Mouse (Mus musculus): Measurements from ENCODE around the gene Bloc1s2. TPM values are rescaled to one million over a fixed set of nuclear protein-coding genes. Genes with fewer than 3 reads are reported as not detected.

The Bloc1s2 gene
- polyA plus RNA-seq (2016; fragmentation: Nextera tagmentation; extraction: Ambion mirVana) = 105 and 113 TPM in 2 replicates

GRCm38 (mm10) chr19:44145702-44146567 is at the start of gene Bloc1s2:
TSS of gene Bloc1s2 (minus strand) at chr19:44146446.
- WGBS = 5% methylated on average over 46 of the region's 46 CpGs
- peaks cover 4% of the 10 kb centered on the region; the same call in 1 of the 2 replicates for H3K27me3 ChIP-seq (ENCODE audit: low read depth, poor library complexity, severe bottlenecking)

DNA sequence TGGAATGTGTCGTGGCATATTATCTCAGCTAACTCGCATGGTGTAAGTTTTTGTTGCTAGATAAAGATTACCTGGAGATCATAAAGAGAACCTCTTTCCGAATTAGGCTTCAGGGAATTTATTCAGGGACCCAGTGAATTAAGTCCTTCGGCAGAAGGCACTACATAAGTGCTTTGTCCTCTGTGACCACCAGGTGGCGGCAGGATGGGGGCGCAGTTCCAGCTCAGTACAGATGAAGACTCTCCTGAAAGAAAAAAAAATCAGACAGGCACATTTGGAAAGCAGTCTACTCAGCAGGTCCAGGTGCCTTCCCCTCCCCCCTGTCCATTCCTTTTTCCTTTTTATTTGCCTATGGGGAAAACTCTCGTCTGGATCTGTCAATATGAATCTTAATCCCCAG is 48.9 kb upstream of the Bloc1s2 start:
- H3K4me3 ChIP-seq = no peak overlapping the region

More at GRCm38 (mm10) chr19:44145702-44146567, at the start of gene Bloc1s2:
- no peaks in the 10 kb centered on the region for H3K9me3 ChIP-seq (replicated peaks)
- H3K4me3 ChIP-seq = peak within 1 kb of the TSS; percentile 83
- peaks cover 41% of the 10 kb centered on the region for H3K36me3 ChIP-seq
- peak; percentile 89 for DNase-seq (ENCODE audit: low spot score)
- peaks cover 16% of the 10 kb centered on the region for H3K4me1 ChIP-seq
- peak within 1 kb of the TSS; percentile 87 for H3K27ac ChIP-seq

DNA sequence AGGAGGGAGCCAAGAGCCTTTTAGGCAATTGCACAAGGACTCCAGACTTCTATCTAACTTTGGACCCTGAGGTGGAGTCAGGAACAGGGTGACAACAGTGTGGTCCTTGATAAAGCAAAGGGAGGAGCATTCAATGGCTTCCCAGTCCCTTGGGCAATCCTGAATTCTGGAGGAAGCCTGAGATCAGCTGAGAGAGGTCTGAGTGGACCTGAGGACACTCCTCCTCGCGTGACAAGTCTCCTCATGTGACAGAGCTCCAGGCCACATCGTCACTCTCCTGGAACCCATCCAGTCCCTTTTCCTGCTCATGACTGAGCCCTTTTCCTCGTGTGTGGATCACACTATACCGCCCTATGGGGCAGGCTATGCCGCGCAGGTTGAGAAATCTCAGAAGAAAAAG is 47.7 kb upstream of the Bloc1s2 start:
- H3K27ac ChIP-seq = no peak overlapping the region
- H3K36me3 ChIP-seq = no peaks in the 10 kb centered on the region
- 82% methylated on average over 7 of the region's 7 CpGs for WGBS
- no peaks in the 10 kb centered on the region for H3K4me1 ChIP-seq
- no peaks in the 10 kb centered on the region for H3K9me3 ChIP-seq (replicated peaks)
- no peak for DNase-seq (ENCODE audit: low spot score)
- no peaks in the 10 kb centered on the region for H3K27me3 ChIP-seq (ENCODE audit: low read depth, poor library complexity, severe bottlenecking)
- no peak overlapping the region for H3K4me3 ChIP-seq

More for the DNA sequence above, 48.9 kb upstream of the Bloc1s2 start:
- DNase-seq (ENCODE audit: low spot score) = peak; percentile 73
- H3K36me3 ChIP-seq = no peaks in the 10 kb centered on the region
- H3K4me1 ChIP-seq = no peaks in the 10 kb centered on the region
- no peak overlapping the region for H3K27ac ChIP-seq
- H3K9me3 ChIP-seq (replicated peaks) = no peaks in the 10 kb centered on the region
- WGBS = 24% methylated on average over 7 of the region's 7 CpGs
- H3K27me3 ChIP-seq (ENCODE audit: low read depth, poor library complexity, severe bottlenecking) = no peaks in the 10 kb centered on the region

DNA sequence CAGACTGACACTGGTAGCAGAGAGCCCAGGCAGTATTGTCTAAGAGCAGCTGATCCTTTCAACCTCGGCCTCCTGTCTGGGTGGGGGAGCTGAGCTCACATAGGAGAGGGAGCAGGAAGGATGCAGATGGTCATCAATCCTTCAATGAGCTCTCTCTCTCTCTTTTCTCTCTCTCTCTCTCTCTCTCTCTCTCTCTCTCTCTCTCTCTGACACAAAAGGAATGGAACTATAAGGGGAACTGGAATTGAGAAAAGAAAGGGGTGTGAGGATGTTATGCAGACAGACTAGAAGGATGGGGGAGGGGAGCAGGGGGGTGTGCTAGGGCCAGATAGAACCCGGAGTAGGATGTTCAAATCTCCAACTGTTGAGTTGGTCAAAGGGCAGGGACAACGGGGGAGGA is 46.1 kb upstream of the Bloc1s2 start, which contains the start of gene Pkd2l1:
TSS of gene Pkd2l1 (minus strand) at position 101 of the 400 bp plus-strand sequence.
- Histone ChIP-seq H3K4me1 (no peaks in the 10 kb centered on the region), H3K9me3 (replicated peaks) (no peaks in the 10 kb centered on the region), H3K36me3 (no peaks in the 10 kb centered on the region), H3K27ac (no peak within 1 kb of the TSS), H3K27me3 (ENCODE audit: low read depth, poor library complexity, severe bottlenecking) (no peaks in the 10 kb centered on the region), H3K4me3 (no peak within 1 kb of the TSS)
- DNase-seq (ENCODE audit: low spot score) = no peak
- 64% methylated on average over 3 of the region's 3 CpGs for WGBS

- Histone ChIP-seq H3K36me3 (no peaks in the 10 kb centered on the region), H3K9me3 (replicated peaks) (no peaks in the 10 kb centered on the region), H3K27me3 (ENCODE audit: low read depth, poor library complexity, severe bottlenecking) (no peaks in the 10 kb centered on the region), H3K4me1 (no peaks in the 10 kb centered on the region), H3K4me3 (no peak overlapping the region), H3K27ac (no peak overlapping the region)
- no peak for DNase-seq (ENCODE audit: low spot score)
- WGBS = 88% methylated on average over 4 of the region's 4 CpGs
Measured at GRCm38 (mm10) chr19:44189056-44189455, 42.8 kb upstream of the Bloc1s2 start.

DNA sequence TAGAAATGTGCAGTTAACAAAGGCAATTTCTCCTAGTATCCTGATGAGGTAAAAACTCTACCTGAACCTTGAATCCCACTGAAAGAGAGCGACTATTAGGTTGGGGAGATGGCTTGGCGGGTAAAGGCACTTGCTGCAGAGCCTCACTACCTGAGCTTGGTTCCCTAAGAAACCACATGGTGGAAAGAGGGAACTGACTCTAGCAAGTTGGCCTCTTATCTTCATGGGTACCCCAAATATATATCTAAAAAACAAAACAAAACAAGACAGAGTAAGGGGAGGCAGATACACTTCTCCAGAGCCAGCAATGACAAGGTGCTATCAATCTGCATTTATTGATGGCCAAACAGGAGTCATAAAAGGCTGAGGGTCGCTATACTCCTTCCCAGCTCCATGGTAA is 37.7 kb upstream of the Bloc1s2 start:
- Histone ChIP-seq H3K27ac (no peak overlapping the region), H3K4me1 (0 out of 2 replicates have a peak, but pooled peaks cover 3% of the 10 kb centered on the region), H3K4me3 (no peak overlapping the region), H3K36me3 (no peaks in the 10 kb centered on the region), H3K27me3 (ENCODE audit: low read depth, poor library complexity, severe bottlenecking) (no peaks in the 10 kb centered on the region), H3K9me3 (replicated peaks) (no peaks in the 10 kb centered on the region)
- no peak for DNase-seq (ENCODE audit: low spot score)
- WGBS = 70% methylated on average over 3 of the region's 3 CpGs

GRCm38 (mm10) chr19:44180502-44180901 is 34.3 kb upstream of the Bloc1s2 start:
- Histone ChIP-seq H3K4me3 (no peak overlapping the region), H3K4me1 (0 out of 2 replicates have a peak, but pooled peaks cover 3% of the 10 kb centered on the region), H3K27ac (no peak overlapping the region), H3K36me3 (no peaks in the 10 kb centered on the region), H3K9me3 (replicated peaks) (no peaks in the 10 kb centered on the region), H3K27me3 (ENCODE audit: low read depth, poor library complexity, severe bottlenecking) (no peaks in the 10 kb centered on the region)
- WGBS = 89% methylated on average over 1 of the region's 1 CpGs
- no peak for DNase-seq (ENCODE audit: low spot score)

- no peak overlapping the region for H3K27ac ChIP-seq
- no peaks in the 10 kb centered on the region for H3K9me3 ChIP-seq (replicated peaks)
- H3K4me1 ChIP-seq = no peaks in the 10 kb centered on the region
- no peaks in the 10 kb centered on the region for H3K27me3 ChIP-seq (ENCODE audit: low read depth, poor library complexity, severe bottlenecking)
- WGBS = 92% methylated on average over 3 of the region's 3 CpGs
- H3K4me3 ChIP-seq = no peak overlapping the region
- H3K36me3 ChIP-seq = no peaks in the 10 kb centered on the region
- no peak for DNase-seq (ENCODE audit: low spot score)
Measured at GRCm38 (mm10) chr19:44176741-44177140, 30.5 kb upstream of the Bloc1s2 start.

DNA sequence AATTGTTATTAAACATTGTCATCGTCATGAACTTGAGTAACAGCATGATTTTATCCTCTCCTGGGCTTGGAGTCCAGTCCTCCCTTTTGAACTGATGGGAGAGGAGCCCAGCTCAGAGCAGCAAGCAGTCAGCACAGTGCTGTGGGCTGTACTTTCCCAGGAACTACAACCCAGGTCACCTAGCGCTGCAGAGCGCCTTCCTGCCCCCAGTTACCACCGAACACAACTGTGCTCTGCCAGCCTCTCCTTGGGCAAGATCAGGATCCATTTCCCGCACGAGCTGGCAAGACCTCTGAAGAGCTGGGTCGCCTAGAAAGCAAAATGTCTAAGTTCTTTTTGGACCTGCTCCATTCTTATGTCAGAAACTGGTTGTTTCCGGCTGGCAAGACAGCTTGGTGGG is 28.6 kb upstream of the Bloc1s2 start:
- Histone ChIP-seq H3K27me3 (ENCODE audit: low read depth, poor library complexity, severe bottlenecking) (no peaks in the 10 kb centered on the region), H3K4me1 (no peaks in the 10 kb centered on the region), H3K4me3 (no peak overlapping the region), H3K9me3 (replicated peaks) (no peaks in the 10 kb centered on the region), H3K27ac (no peak overlapping the region), H3K36me3 (no peaks in the 10 kb centered on the region)
- 72% methylated on average over 8 of the region's 8 CpGs for WGBS
- DNase-seq (ENCODE audit: low spot score) = no peak

DNA sequence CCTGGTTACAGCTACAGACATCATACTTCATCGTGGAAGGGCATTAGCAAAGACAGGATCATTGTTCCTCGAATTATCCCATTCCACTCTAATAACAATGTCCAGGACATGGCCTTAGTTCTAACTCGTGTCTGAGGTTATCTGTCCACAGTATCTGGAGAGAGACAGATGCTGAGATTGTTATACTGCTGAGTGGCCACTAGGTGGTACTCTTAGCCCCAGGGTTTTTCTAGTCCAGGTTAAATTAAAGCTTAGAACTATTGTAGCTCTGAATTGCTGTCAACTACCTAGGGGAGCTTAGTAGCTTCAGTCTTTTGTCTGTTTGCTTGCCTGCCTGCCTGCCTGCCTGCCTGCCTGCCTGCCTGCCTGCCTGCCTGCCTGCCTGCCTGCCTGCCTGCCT is 15.3 kb upstream of the Bloc1s2 start:
- whole genome bisulfite sequencing = 23% methylated on average over 3 of the region's 3 CpGs
- DNase-seq (ENCODE audit: low spot score) = no peak
- Histone ChIP-seq H3K4me3 (no peak overlapping the region), H3K27ac (no peak overlapping the region), H3K27me3 (ENCODE audit: low read depth, poor library complexity, severe bottlenecking) (peaks cover 7% of the 10 kb centered on the region; the same call in 1 of the 2 replicates), H3K4me1 (no peaks in the 10 kb centered on the region), H3K9me3 (replicated peaks) (no peaks in the 10 kb centered on the region), H3K36me3 (no peaks in the 10 kb centered on the region)

DNA sequence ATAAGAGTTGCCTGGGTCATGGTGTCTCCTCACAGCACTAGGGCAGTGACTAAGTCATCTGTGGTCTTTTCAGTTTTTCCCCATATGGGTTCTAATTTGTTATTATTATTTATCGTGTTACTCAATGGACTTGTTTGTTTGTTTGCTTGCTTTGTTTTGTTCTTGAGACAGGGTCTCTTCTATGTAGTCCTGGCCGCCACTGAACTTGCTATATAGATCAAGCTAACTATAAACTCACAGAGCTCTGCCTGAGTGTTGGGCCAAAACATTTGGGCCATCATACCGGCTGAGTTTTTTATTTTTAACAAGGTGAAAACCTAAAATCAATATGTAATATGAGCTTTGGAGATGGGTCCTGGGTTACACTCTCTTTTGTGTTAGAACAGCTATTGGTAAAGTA is 13.1 kb upstream of the Bloc1s2 start:
- Histone ChIP-seq H3K9me3 (replicated peaks) (no peaks in the 10 kb centered on the region), H3K27ac (no peak overlapping the region), H3K4me1 (no peaks in the 10 kb centered on the region), H3K4me3 (no peak overlapping the region), H3K27me3 (ENCODE audit: low read depth, poor library complexity, severe bottlenecking) (peaks cover 17% of the 10 kb centered on the region), H3K36me3 (no peaks in the 10 kb centered on the region)
- 85% methylated on average over 3 of the region's 3 CpGs for WGBS
- DNase-seq (ENCODE audit: low spot score) = no peak

- no peaks in the 10 kb centered on the region for H3K9me3 ChIP-seq (replicated peaks)
- 92% methylated on average over 10 of the region's 10 CpGs for WGBS
- H3K36me3 ChIP-seq = no peaks in the 10 kb centered on the region
- no peak for DNase-seq (ENCODE audit: low spot score)
- H3K27me3 ChIP-seq (ENCODE audit: low read depth, poor library complexity, severe bottlenecking) = peaks cover 23% of the 10 kb centered on the region
- H3K4me3 ChIP-seq = no peak overlapping the region
- H3K27ac ChIP-seq = no peak overlapping the region
- no peaks in the 10 kb centered on the region for H3K4me1 ChIP-seq
Measured at GRCm38 (mm10) chr19:44157005-44157404, 10.8 kb upstream of the Bloc1s2 start.

GRCm38 (mm10) chr19:44153781-44154180 is 7.5 kb upstream of the Bloc1s2 start:
- 81% methylated on average over 5 of the region's 5 CpGs for WGBS
- H3K27me3 ChIP-seq (ENCODE audit: low read depth, poor library complexity, severe bottlenecking) = peaks cover 28% of the 10 kb centered on the region

More at GRCm38 (mm10) chr19:44153781-44154180, 7.5 kb upstream of the Bloc1s2 start:
- Histone ChIP-seq H3K9me3 (replicated peaks) (no peaks in the 10 kb centered on the region), H3K36me3 (no peaks in the 10 kb centered on the region), H3K4me3 (no peak overlapping the region), H3K27ac (no peak overlapping the region), H3K4me1 (no peaks in the 10 kb centered on the region)
- no peak for DNase-seq (ENCODE audit: low spot score)

Measured in limb, embryonic 10.5 days (tissue).